8 mouse cellular contexts compared by ENCODE assay signal in genomic region chr15:82962536-82962935, GRCm38 (mm10). TPM values are rescaled to one million over a fixed set of nuclear protein-coding genes. Genes with fewer than 3 reads are reported as not detected.
DNase-seq lines count a peak whose midpoint lies in the region; ATAC-seq and TF ChIP-seq lines count a peak whose summit lies in the region.

No protein-coding gene starts in this region.

- DNase-seq in lung, embryonic 14.5 days = no peak
- DNase-seq in lung, adult 2 months = no peak
- DNase-seq in embryonic facial prominence, embryonic 14.5 days (ENCODE audit: low spot score) = no peak
- peak; percentile 79 for DNase-seq in kidney, adult 2 months
- DNase-seq in midbrain, postnatal 0 days (ENCODE audit: low spot score) = no peak
- DNase-seq in layer of hippocampus, adult 18-20 months (ENCODE audit: low spot score in 2 of 2) = no peak
- no peak for DNase-seq in frontal cortex, postnatal 25 days (ENCODE audit: low spot score in 2 of 2)
- no peak for DNase-seq in left cerebral cortex, adult 9 months (ENCODE audit: low spot score in 2 of 2)

- peak overlapping the region; percentile 58 for H3K4me3 ChIP-seq in lung, embryonic 14.5 days (ENCODE audit: low read depth, low read length)
- no peak overlapping the region for H3K4me3 ChIP-seq in lung, adult 2 months (replicated peaks; ENCODE audit: extremely low read depth, low read depth, low read length)
- peak overlapping the region; percentile 66 for H3K4me3 ChIP-seq in embryonic facial prominence, embryonic 14.5 days (ENCODE audit: low read depth, low read length)
- H3K4me3 ChIP-seq in kidney, adult 2 months (ENCODE audit: insufficient read depth, low read depth, low read length) = no peak overlapping the region
- H3K4me3 ChIP-seq in midbrain, postnatal 0 days (ENCODE audit: low read depth, low read length) = peak overlapping the region; percentile 62

- H3K4me1 ChIP-seq in lung, embryonic 14.5 days (ENCODE audit: insufficient read depth) = peaks cover 16% of the 10 kb centered on the region; the same call in 1 of the 2 replicates
- peaks cover 2% of the 10 kb centered on the region; the same call in 1 of the 2 replicates for H3K4me1 ChIP-seq in lung, adult 2 months (ENCODE audit: control insufficient read depth, insufficient read depth, low read length)
- peaks cover 60% of the 10 kb centered on the region for H3K4me1 ChIP-seq in embryonic facial prominence, embryonic 14.5 days (ENCODE audit: control insufficient read depth, insufficient read depth, low read length)
- no peaks in the 10 kb centered on the region for H3K4me1 ChIP-seq in kidney, adult 2 months (ENCODE audit: control insufficient read depth, insufficient read depth, low read length)
- H3K4me1 ChIP-seq in midbrain, postnatal 0 days (ENCODE audit: insufficient read depth, low read length) = peaks cover 33% of the 10 kb centered on the region

- no peak for TF ChIP-seq CTCF in lung, embryonic 14.5 days (IDR thresholded peaks at IDR 0.05; ENCODE audit: low read depth)
- no peak for TF ChIP-seq CTCF in lung, adult 2 months (IDR thresholded peaks at IDR 0.05; ENCODE audit: insufficient read depth, low read length)
- no peak for TF ChIP-seq CTCF in kidney, adult 2 months (conservative IDR thresholded peaks at IDR 0.05; ENCODE audit: insufficient read depth, insufficient read length, low read depth, low read length)
- no peak for TF ChIP-seq CTCF in midbrain, postnatal 0 days (IDR thresholded peaks at IDR 0.05)

- no peaks in the 10 kb centered on the region for H3K36me3 ChIP-seq in lung, embryonic 14.5 days (ENCODE audit: insufficient read depth)
- H3K36me3 ChIP-seq in embryonic facial prominence, embryonic 14.5 days (ENCODE audit: control insufficient read depth, insufficient read depth, low read length) = no peaks in the 10 kb centered on the region
- H3K36me3 ChIP-seq in kidney, adult 2 months (ENCODE audit: control insufficient read depth, insufficient read depth, low read length) = no peaks in the 10 kb centered on the region
- H3K36me3 ChIP-seq in midbrain, postnatal 0 days (ENCODE audit: insufficient read depth, low read length) = no peaks in the 10 kb centered on the region

- H3K9ac ChIP-seq in lung, embryonic 14.5 days = no peak overlapping the region
- H3K9ac ChIP-seq in embryonic facial prominence, embryonic 14.5 days (ENCODE audit: low read depth, low read length) = peak overlapping the region; percentile 80
- peak overlapping the region; percentile 93 for H3K9ac ChIP-seq in midbrain, postnatal 0 days (replicated peaks; ENCODE audit: low read length, poor library complexity, severe bottlenecking)

- H3K4me2 ChIP-seq in lung, embryonic 14.5 days = peak overlapping the region; percentile 83
- H3K4me2 ChIP-seq in embryonic facial prominence, embryonic 14.5 days (ENCODE audit: low read depth, low read length) = peak overlapping the region; percentile 87
- peak overlapping the region; percentile 77 for H3K4me2 ChIP-seq in midbrain, postnatal 0 days (ENCODE audit: low read depth, low read length, poor library complexity, severe bottlenecking)

- peaks cover 9% of the 10 kb centered on the region; the same call in 1 of the 2 replicates for H3K27me3 ChIP-seq in lung, embryonic 14.5 days (ENCODE audit: insufficient read depth, low read length)
- peaks cover 3% of the 10 kb centered on the region; the same call in 1 of the 2 replicates for H3K27me3 ChIP-seq in embryonic facial prominence, embryonic 14.5 days (replicated peaks; ENCODE audit: control insufficient read depth, insufficient read depth, low read length)
- H3K27me3 ChIP-seq in kidney, adult 2 months (replicated peaks; ENCODE audit: control insufficient read depth, insufficient read depth, low read length) = no peaks in the 10 kb centered on the region
- no peaks in the 10 kb centered on the region for H3K27me3 ChIP-seq in midbrain, postnatal 0 days (ENCODE audit: insufficient read depth, low read length)

- H3K27ac ChIP-seq in lung, embryonic 14.5 days (ENCODE audit: low read depth) = no peak overlapping the region; the same call in 1 of the 2 replicates
- H3K27ac ChIP-seq in embryonic facial prominence, embryonic 14.5 days (replicated peaks; ENCODE audit: low read depth, low read length) = no peak overlapping the region
- H3K27ac ChIP-seq in kidney, adult 2 months (ENCODE audit: insufficient read depth, low read depth, low read length) = no peak overlapping the region
- peak overlapping the region; percentile 91; the same call in 1 of the 2 replicates for H3K27ac ChIP-seq in midbrain, postnatal 0 days (ENCODE audit: low read depth, low read length)

- WGBS in lung, embryonic 14.5 days = 53% methylated on average over 4 of the region's 4 CpGs
- 60% methylated on average over 4 of the region's 4 CpGs for WGBS in lung, adult 2 months
- 42% methylated on average over 4 of the region's 4 CpGs for WGBS in embryonic facial prominence, embryonic 14.5 days
- 46% methylated on average over 4 of the region's 4 CpGs for whole genome bisulfite sequencing in kidney, adult 2 months
- 32% methylated on average over 4 of the region's 4 CpGs for WGBS in midbrain, postnatal 0 days

- ATAC-seq in lung, embryonic 14.5 days (ENCODE audit: insufficient read depth) = 0 out of 2 replicates have a peak, but pooled peaks have one; percentile 24
- no peak for ATAC-seq in embryonic facial prominence, embryonic 14.5 days (ENCODE audit: low read depth)
- no peak for ATAC-seq in midbrain, postnatal 0 days (ENCODE audit: low FRiP score)

- no peak for TF ChIP-seq POLR2A in lung, adult 2 months (IDR thresholded peaks at IDR 0.05; ENCODE audit: borderline replicate concordance, extremely low read depth, low read depth, low read length)
- TF ChIP-seq POLR2A in kidney, adult 2 months (IDR thresholded peaks at IDR 0.05; ENCODE audit: low read depth, low read length) = no peak

- H3K9me3 ChIP-seq in lung, embryonic 14.5 days (ENCODE audit: low read depth, low read length) = no peaks in the 10 kb centered on the region
- no peaks in the 10 kb centered on the region for H3K9me3 ChIP-seq in embryonic facial prominence, embryonic 14.5 days (ENCODE audit: control insufficient read depth, low read length)
- H3K9me3 ChIP-seq in midbrain, postnatal 0 days (ENCODE audit: low read length) = no peaks in the 10 kb centered on the region

RNA-seq across cellular contexts. Expression of gene Tcf20, which starts 25.1 kb away (rescaled TPM):
- polyA plus RNA-seq in lung, embryonic 14.5 days (2014; fragmentation: Nextera tagmentation; extraction: Ambion mirVana) = 9.9 and 10.9 TPM in 2 replicates
- 12.6 and 16.8 TPM in 2 replicates for polyA plus RNA-seq in lung, adult 2 months (2012; rRNA removed)
- polyA plus RNA-seq in embryonic facial prominence, embryonic 14.5 days (2014; fragmentation: Nextera tagmentation; extraction: Ambion mirVana) = 11.3 and 12.3 TPM in 2 replicates
- polyA plus RNA-seq in kidney, adult 2 months (2012; rRNA removed) = 17.8 and 18.1 TPM in 2 replicates
- 125 and 131 TPM in 2 replicates for total RNA-seq in midbrain, postnatal 0 days (2014; rRNA removed)
- polyA plus RNA-seq in midbrain, postnatal 0 days (2015; fragmentation: Nextera tagmentation; extraction: Ambion mirVana) = 10.6 and 11.8 TPM in 2 replicates
- 100 to 1,000 TPM; 238 to 241 TPM for total RNA-seq in layer of hippocampus, adult 18-20 months (2021)

Comparison
In these comparisons a context has a peak if more than half of its experiments do, and no peak if none do; other contexts are left out.
1. H3K4me3 ChIP-seq: peak in lung, embryonic 14.5 days (single experiment), embryonic facial prominence, embryonic 14.5 days (single experiment) and midbrain, postnatal 0 days (single experiment); none in lung, adult 2 months (single experiment) and kidney, adult 2 months (single experiment).
2. Peak in every context shown above with its lines, with median percentiles within 50 percentile points of each other: H3K4me2 ChIP-seq.